Mouse (Mus musculus) CD4-positive naive resting alpha-beta T cell, adult 76 days (primary cell): ENCODE results near the gene Sdhb. TPM values are rescaled to one million over a fixed set of nuclear protein-coding genes. Genes with fewer than 3 reads are reported as not detected.

Experiments
- total RNA-seq: library from RNA; stranded (reverse); gene quantifications from one replicate; pipeline ENCODE4 v1.2.4, GENCODE M21; 2023

The Sdhb gene
- total RNA-seq: 81.5 TPM

DNA sequence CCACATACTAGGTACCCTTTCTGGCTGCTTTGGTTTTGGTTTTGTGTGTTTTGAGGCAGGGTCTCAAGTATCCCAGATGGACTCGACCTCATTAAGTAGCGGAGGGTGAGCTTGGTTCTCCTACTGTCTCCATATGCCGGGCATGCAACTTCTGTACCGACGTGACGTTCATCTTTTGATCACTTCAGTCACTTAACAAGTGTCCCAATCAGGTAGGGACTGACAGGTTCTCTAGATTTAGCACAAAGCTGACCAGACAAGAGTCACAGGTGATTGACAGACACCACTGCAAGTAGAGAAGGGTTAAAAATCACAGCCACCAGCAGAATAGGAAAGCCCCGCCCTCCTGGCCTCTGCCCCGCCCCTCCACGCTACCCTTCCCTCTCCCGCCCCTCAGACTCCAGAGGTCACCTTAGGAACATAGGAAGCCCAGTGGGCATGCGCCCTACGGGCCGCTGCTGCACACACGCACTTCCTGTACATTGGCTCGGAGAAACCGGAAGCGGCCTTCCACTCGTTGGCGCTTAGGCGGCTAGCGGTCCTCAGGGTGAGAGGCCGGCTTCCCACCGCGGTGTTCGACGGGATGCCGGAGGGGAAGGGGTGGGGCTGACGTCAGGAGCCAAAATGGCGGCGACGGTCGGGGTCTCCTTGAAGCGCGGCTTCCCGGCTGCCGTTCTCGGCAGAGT, at the start of gene Sdhb:
Gene Sdhb, plus strand, starts transcription at position 423 of the 686 bp plus-strand sequence.

GRCm38 (mm10) chr4:140986711-140987395, 25.9 kb downstream of the Sdhb start, which contains the start of gene Atp13a2:
TSS of gene Atp13a2 (plus strand) at chr4:140986873.

GRCm38 (mm10) chr4:141010118-141010517, 49.1 kb downstream of the Sdhb start, which contains the start of gene Mfap2:
TSS of gene Mfap2 (plus strand) at chr4:141010418.

Other genes with a start within 250 kb of the Sdhb start
- gene Padi6, start 218.6 kb upstream of the Sdhb start, total RNA-seq: not detected
- 0.82 TPM for gene Padi4, start 187.0 kb upstream of the Sdhb start, total RNA-seq
- gene Padi3, start 150.6 kb upstream of the Sdhb start, total RNA-seq: 2.2 TPM
- gene Padi1, start 115.4 kb upstream of the Sdhb start, total RNA-seq: 1.2 TPM
- gene Padi2, start 54.9 kb upstream of the Sdhb start, total RNA-seq: 22.4 TPM
- gene Atp13a2, start 25.7 kb downstream of the Sdhb start, total RNA-seq: 26.3 TPM
- not detected for gene Mfap2, start 49.2 kb downstream of the Sdhb start, total RNA-seq
- gene Crocc, start 99.3 kb downstream of the Sdhb start, total RNA-seq: 12.5 TPM
- 92.1 TPM for gene Necap2, start 117.2 kb downstream of the Sdhb start, total RNA-seq
- gene Spata21, start 127.1 kb downstream of the Sdhb start, total RNA-seq: not detected
- 115 TPM for gene Szrd1, start 178.6 kb downstream of the Sdhb start, total RNA-seq
- gene Fbxo42, start 186.7 kb downstream of the Sdhb start, total RNA-seq: 20.2 TPM